Mouse (Mus musculus) lung, embryonic 16.5 days (tissue): ENCODE results near the gene Stt3a. TPM values are rescaled to one million over a fixed set of nuclear protein-coding genes. Genes with fewer than 3 reads are reported as not detected.

ENCODE experiments used
- ATAC-seq: fragments of 200-750 bp; cut with Nextera tagmentation; 2 replicates; pipeline ENCODE4 v1.8.0; 2017; ENCODE audit warnings: low read depth, mild to moderate bottlenecking, moderate library complexity
- H3K27ac ChIP-seq: fragments of 300-500 bp; sonication (generic); 2 replicates; pipeline ENCODE4 v1.5.1; 2014; ENCODE audit warnings: mild to moderate bottlenecking, control low read depth, low read length
- H3K27me3 ChIP-seq: fragments of 300-500 bp; sonication (generic); 2 replicates; pipeline ENCODE4 v1.6.1; 2014; ENCODE audit warnings: low read depth, low read length, mixed read lengths; ENCODE audit not compliant: control insufficient read depth, insufficient read depth
- H3K36me3 ChIP-seq: fragments of 300-500 bp; sonication (generic); 2 replicates; pipeline ENCODE4 v1.6.1; 2014; ENCODE audit warnings: low read length; ENCODE audit not compliant: control insufficient read depth, insufficient read depth
- H3K4me1 ChIP-seq: fragments of 300-500 bp; sonication (generic); replicated peaks from 2 replicates; pipeline ENCODE4 v1.6.1; 2014; ENCODE audit warnings: low read length, mixed read lengths; ENCODE audit not compliant: control insufficient read depth, insufficient read depth
- H3K4me2 ChIP-seq: fragments of 300-500 bp; sonication (generic); 2 replicates; pipeline ENCODE4 v1.6.1; 2014; ENCODE audit warnings: low read depth, low read length, control low read depth
- H3K4me3 ChIP-seq: fragments of 300-500 bp; sonication (generic); 2 replicates; pipeline ENCODE4 v1.5.1; 2014; ENCODE audit warnings: mild to moderate bottlenecking, low read length, control low read depth
- H3K9ac ChIP-seq: fragments of 300-500 bp; sonication (generic); 2 replicates; pipeline ENCODE4 v1.6.1; 2014; ENCODE audit warnings: low read length, control low read depth
- H3K9me3 ChIP-seq: fragments of 300-500 bp; sonication (generic); 2 replicates; pipeline ENCODE4 v1.6.1; 2016; ENCODE audit warnings: low read length; ENCODE audit not compliant: control insufficient read depth
- WGBS: fragments of 180-500 bp; shearing (Covaris S2); extraction: QIAGEN DNeasy Blood & Tissue Kit; methylation state at CpG from one replicate; pipeline ENCODE4 v1.1.7; 2014; 5-methylcytosine and 5-hydroxymethylcytosine counted together
- polyA plus RNA-seq: library from polyadenylated mRNA; unstranded; fragments of >200 nt; fragmentation: Nextera tagmentation; extraction: Ambion mirVana; gene quantifications from 2 replicates; pipeline ENCODE4 v1.2.1, GENCODE M21; 2015

The Stt3a gene
- polyA plus RNA-seq, result 255 and 287 TPM in 2 replicates

DNA sequence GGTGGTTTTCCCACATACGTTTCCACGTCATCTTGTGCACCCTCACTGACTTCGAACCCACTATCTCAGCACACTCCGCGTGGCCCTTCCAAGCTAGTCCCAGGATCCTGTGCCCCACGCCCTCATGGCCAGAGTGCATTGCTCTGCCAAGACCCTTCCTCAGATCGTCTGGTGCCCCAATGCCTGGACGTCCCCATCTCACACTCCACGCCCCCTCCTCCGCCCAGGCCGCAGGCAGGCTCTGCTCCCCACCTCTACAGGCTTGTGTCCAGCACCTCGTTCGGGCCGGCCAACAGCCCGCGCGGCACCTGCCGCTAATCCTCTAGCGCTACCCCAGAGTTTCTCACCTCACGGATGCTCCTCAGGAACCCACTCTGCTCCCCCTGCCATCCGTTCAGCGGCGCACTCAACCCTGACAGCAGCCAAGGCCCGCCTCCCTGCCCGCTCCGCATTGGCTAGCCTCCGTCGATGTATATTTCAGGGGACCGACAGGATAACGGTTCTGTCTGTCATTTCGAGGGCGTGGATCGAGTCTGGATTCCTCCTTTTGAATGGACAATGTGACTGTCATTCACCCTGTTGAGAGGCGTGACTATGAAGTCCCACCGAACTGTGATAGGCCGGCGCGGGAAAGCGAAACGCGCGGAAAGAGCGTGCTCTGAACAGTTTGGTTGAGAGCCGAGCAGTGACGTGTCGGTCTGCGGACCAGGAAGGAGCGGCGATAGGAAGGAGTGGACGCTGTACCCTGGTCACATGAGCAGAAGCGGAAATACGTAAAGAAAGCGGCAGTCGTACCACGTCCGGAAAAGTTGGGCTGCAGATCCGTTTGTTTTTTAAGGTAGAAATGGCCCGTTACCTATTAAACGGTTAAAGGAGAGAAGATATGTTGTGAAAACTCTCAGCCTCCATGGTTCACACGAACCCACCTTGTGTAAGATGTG lies at the start of gene Stt3a:
Stt3a (minus strand) TSS at position 477 of the 941 bp plus-strand sequence.
- H3K36me3 ChIP-seq, result peaks cover 15% of the 10 kb centered on the region
- peak within 1 kb of the TSS; percentile 94 for H3K9ac ChIP-seq
- H3K9me3 ChIP-seq, result no peaks in the 10 kb centered on the region
- H3K4me1 ChIP-seq, result peaks cover 13% of the 10 kb centered on the region
- no peaks in the 10 kb centered on the region for H3K27me3 ChIP-seq
- H3K4me3 ChIP-seq, result peak within 1 kb of the TSS; percentile 99
- peak within 1 kb of the TSS; percentile 77 for H3K4me2 ChIP-seq
- H3K27ac ChIP-seq, result peak within 1 kb of the TSS; percentile 93
- peak; percentile 99 for ATAC-seq
- under 1% methylated on average over 60 of the region's 60 CpGs for WGBS

DNA sequence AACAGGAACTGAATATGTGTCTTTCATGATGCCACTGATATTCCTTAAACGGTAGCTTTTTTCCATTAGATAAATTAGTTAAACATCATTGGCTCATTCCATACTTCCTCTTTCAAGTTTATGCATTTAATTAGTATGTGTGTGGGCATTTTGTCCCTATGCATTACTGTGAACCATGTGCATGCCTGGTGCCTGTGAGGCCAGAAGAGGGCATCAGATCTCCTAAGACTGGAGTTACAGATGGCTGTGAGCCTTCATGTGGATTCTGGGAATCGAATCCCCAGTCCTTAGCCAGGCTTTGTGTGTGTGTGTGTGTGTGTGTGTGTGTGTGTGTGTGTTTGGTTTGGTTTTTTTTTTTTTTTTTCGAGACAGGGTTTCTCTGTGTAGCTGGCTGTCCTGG lies 47.0 kb upstream of the Stt3a start:
- Histone ChIP-seq H3K36me3 (no peaks in the 10 kb centered on the region), H3K9me3 (no peaks in the 10 kb centered on the region), H3K4me1 (no peaks in the 10 kb centered on the region), H3K4me2 (no peak overlapping the region), H3K27me3 (no peaks in the 10 kb centered on the region), H3K27ac (no peak overlapping the region), H3K9ac (no peak overlapping the region), H3K4me3 (no peak overlapping the region)
- no peak for ATAC-seq
- WGBS, result 62% methylated on average over 2 of the region's 3 CpGs

DNA sequence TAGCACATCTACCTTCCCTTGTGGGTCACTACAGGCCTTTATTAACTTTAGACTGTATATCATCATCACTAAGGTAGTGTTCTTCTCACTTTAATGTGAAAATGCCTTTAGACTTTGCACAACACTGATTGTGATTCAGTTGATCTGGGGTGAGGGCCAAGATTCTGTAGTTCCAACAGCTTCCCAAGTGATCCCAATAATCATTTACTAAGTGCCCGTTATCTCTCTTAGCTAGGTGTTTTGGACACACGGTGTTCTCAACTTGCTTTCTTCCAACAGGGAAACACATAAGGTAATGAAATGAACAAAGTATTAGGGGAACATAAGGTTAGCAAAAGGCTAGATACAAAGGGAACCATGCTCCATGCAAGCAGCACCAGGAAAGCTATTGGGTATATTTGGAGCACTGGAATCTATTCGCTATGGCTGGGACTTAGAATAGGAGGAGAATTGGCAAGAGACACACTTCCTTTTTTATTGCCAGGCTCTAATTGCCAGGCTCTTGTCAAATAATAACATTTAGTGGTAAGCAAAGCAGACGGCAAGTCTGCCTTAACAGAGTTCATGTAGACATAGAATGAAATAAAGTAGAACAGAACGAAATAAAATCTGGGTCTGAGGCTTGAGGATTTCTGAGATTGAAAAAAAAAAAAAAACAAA lies 40.8 kb upstream of the Stt3a start:
- Histone ChIP-seq H3K27me3 (no peaks in the 10 kb centered on the region), H3K9me3 (no peaks in the 10 kb centered on the region), H3K36me3 (no peaks in the 10 kb centered on the region), H3K4me2 (no peak overlapping the region), H3K9ac (no peak overlapping the region), H3K27ac (no peak overlapping the region), H3K4me1 (no peaks in the 10 kb centered on the region), H3K4me3 (no peak overlapping the region)
- ATAC-seq, result no peak
- 74% methylated on average over 5 of the region's 5 CpGs for WGBS

DNA sequence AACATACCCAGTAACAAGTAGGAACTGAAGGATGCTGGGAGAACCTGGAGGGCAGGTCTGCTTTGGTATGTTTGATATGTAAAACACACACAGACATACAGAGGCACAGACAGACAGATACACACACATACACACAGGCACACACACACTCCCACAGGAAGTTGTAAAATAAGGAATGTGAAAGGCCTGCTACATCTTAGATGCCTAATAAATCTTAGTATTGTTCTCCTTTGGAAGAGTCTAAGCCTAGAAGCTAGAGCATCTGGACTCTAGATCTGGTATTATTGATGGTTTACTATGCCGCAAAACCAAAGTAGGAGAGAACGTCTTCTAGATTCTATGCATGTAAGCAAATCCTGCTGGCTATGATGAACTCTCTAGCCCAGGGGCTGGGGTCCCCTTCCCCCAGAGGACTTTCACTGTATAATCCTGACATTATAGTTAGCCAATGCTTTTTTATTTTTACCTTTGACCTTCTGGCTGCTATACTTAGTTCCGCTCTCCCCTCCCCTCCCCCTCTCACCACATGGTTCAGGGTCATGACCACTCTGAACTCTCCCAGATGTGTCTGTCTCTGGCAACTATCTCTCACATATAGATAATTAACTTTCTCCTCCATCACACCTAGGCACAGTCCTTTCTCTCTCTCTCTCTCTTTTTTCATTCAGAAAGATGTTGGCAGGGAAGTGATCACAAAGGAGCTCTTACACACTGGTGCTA lies 37.9 kb upstream of the Stt3a start:
- no peak overlapping the region for H3K4me3 ChIP-seq
- no peaks in the 10 kb centered on the region for H3K4me1 ChIP-seq
- H3K4me2 ChIP-seq, result no peak overlapping the region
- no peak overlapping the region for H3K9ac ChIP-seq
- 75% methylated on average over 3 of the region's 3 CpGs for WGBS
- no peaks in the 10 kb centered on the region for H3K27me3 ChIP-seq
- H3K36me3 ChIP-seq, result no peaks in the 10 kb centered on the region
- ATAC-seq, result no peak
- no peak overlapping the region for H3K27ac ChIP-seq
- no peaks in the 10 kb centered on the region for H3K9me3 ChIP-seq

DNA sequence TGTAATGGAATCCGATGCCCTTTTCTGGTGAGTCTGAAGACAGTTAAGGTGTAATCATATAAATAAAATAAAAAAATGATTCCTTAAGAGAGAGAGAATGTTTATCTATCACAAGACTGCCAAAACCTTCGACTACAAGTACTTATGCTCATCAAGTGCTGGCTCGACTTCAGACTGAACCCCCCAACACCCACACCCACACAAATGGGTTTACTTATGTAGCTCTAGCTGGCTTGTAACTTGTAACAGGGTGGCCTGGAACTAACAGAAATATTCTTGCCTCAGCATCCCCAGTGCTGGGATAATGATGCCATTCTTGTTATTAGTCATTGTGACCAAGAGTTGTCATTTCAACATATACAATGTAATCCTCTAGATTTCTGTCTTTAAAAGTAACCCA lies 36.4 kb upstream of the Stt3a start:
- WGBS, result 65% methylated on average over 3 of the region's 3 CpGs
- ATAC-seq, result no peak
- no peaks in the 10 kb centered on the region for H3K9me3 ChIP-seq
- H3K27ac ChIP-seq, result no peak overlapping the region
- no peaks in the 10 kb centered on the region for H3K4me1 ChIP-seq
- H3K9ac ChIP-seq, result no peak overlapping the region
- no peaks in the 10 kb centered on the region for H3K27me3 ChIP-seq
- no peaks in the 10 kb centered on the region for H3K36me3 ChIP-seq
- H3K4me2 ChIP-seq, result no peak overlapping the region
- H3K4me3 ChIP-seq, result no peak overlapping the region

DNA sequence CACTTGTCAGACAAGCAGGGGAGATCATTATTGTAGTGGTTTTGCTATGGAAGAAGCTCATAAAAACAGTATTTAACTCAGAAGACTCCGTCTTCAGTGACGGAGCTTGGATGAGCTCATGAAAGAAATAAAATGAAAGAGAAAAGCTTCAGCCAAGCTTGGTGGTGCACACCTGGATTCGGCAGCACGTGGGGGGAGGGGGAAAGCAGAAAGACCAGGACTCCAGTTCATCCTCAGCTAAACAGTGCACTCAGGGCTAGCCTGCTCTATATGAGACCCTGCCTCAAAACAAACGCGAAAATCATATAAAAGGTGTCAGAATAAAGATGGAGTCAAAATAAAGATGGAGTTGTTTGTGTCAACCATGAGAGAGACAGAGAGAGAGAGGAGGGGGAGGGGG lies 35.9 kb upstream of the Stt3a start:
- Histone ChIP-seq H3K9me3 (no peaks in the 10 kb centered on the region), H3K4me1 (no peaks in the 10 kb centered on the region), H3K27me3 (no peaks in the 10 kb centered on the region), H3K27ac (no peak overlapping the region), H3K4me2 (no peak overlapping the region), H3K4me3 (no peak overlapping the region), H3K9ac (no peak overlapping the region), H3K36me3 (no peaks in the 10 kb centered on the region)
- no peak for ATAC-seq
- WGBS, result 72% methylated on average over 6 of the region's 6 CpGs

DNA sequence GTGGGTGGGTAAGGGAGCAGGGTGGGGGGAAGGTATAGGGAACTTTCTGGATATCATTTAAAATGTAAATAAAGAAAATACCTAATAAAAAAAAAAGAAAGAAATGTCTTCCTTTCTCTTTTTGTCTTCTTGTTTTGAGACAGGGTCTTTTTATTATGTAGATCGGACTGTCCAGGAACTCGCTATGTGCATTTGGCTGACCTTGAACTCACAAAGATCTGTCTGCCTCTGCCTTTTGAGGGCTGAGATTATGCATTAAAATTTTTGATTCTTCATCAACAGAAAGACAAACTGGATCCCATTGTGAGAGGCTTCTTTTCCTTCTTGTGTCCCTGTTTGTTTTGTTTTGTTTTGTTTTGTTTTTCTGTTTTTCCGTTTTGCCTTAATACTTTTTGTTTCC lies 35.5 kb upstream of the Stt3a start:
- Histone ChIP-seq H3K27ac (no peak overlapping the region), H3K27me3 (no peaks in the 10 kb centered on the region), H3K4me1 (no peaks in the 10 kb centered on the region), H3K4me2 (no peak overlapping the region), H3K9ac (no peak overlapping the region), H3K9me3 (no peaks in the 10 kb centered on the region), H3K4me3 (no peak overlapping the region), H3K36me3 (no peaks in the 10 kb centered on the region)
- 82% methylated on average over 3 of the region's 3 CpGs for WGBS
- no peak for ATAC-seq

DNA sequence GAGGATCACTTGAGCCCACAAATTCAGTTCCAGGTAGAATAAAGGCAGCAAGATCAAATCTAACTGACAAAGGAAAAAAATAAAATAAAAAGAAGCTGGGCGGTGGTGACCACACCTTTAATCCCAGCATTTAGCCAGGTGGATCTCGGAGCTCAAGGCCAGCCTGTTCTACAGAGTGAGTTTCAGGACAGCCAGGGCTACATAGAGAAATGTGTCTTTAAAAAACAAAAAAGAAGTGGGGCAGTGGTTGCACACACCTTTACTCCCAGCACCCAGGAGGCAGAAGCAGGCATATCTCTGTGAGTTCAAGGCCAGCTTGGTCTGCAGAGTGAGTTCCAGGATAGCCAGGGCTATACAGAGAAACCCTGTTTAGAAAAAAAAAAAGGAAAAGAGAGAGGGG lies 34.5 kb upstream of the Stt3a start:
- ATAC-seq, result no peak
- no peak overlapping the region for H3K4me2 ChIP-seq
- H3K4me3 ChIP-seq, result no peak overlapping the region

More for the DNA sequence above, 34.5 kb upstream of the Stt3a start:
- H3K9me3 ChIP-seq, result no peaks in the 10 kb centered on the region
- no peaks in the 10 kb centered on the region for H3K36me3 ChIP-seq
- H3K27me3 ChIP-seq, result no peaks in the 10 kb centered on the region
- no peaks in the 10 kb centered on the region for H3K4me1 ChIP-seq
- H3K27ac ChIP-seq, result no peak overlapping the region
- H3K9ac ChIP-seq, result no peak overlapping the region
- 85% methylated on average over 2 of the region's 2 CpGs for WGBS
